In the genomic region with DNA sequence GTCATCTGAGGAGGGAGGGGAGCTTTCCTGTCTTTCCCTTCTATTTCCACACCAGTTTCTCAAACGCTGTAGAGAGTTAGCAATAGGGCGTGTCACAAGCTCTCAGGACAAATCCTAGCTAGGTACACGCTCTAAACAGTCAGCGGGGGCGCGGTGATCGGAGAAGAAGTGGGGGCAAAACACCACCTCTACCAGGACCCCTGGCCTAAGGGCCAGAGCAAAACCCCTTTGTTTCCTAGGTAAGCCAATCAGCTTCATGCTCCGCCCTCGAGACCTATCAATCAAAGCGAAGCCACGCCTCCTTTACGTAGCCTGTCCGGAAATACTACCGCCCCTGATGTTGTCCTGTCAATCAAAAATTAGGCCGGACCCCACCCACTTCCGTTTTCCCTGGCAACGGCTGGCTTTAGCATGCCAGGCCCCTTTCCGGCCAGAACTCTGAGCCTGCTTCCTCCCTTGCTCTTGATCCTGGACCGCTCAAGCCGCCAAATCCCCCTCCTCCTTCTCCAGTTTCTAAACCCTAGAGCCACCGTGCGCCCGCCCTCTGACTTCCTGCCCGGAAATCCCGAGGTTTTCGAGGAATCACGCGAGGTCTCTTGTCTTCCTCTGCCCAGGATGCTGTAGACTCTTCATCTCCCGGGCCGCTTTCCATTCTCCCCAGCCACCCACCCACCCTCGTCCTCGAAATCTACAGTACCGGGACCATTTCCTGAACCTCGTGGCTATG, we compare ENCODE assay signal across 8 mouse cellular contexts. TPM values are rescaled to one million over a fixed set of nuclear protein-coding genes. Genes with fewer than 3 reads are reported as not detected.
DNase-seq lines count a peak whose midpoint lies in the region; ATAC-seq lines count a peak whose summit lies in the region.

No protein-coding gene starts in this region.

- WGBS in hindbrain, embryonic 12.5 days, result under 1% methylated on average over 34 of the region's 34 CpGs

- peaks cover 12% of the 10 kb centered on the region for H3K36me3 ChIP-seq in hindbrain, embryonic 12.5 days

- peak overlapping the region; percentile 53 for H3K4me3 ChIP-seq in hindbrain, embryonic 12.5 days

- H3K9me3 ChIP-seq in hindbrain, embryonic 12.5 days (replicated peaks), result no peaks in the 10 kb centered on the region

- peak overlapping the region; percentile 78 for H3K4me2 ChIP-seq in hindbrain, embryonic 12.5 days (replicated peaks)

- H3K4me1 ChIP-seq in hindbrain, embryonic 12.5 days, result peaks cover 22% of the 10 kb centered on the region

- ATAC-seq in hindbrain, embryonic 12.5 days (ENCODE audit: low FRiP score), result peak; percentile 94

- DNase-seq in Muller cell, postnatal 12 days (ENCODE audit: inconsistent ontology term), result peak; percentile 98
- peak; percentile 95 for DNase-seq in cerebellum, adult 9-11 months
- peak; percentile 86 to 91 for DNase-seq in frontal cortex, postnatal 10 days (ENCODE audit: low spot score in 2 of 2)
- DNase-seq in layer of hippocampus, postnatal 14 days (ENCODE audit: low spot score in 2 of 2), result peak; percentile 94 to 95
- peak; percentile 96 for DNase-seq in lung, postnatal 14 days
- DNase-seq in retina, adult 2 months (ENCODE audit: low read depth, low spot score), result peak; percentile 93
- DNase-seq in thymus, postnatal 36 days, result peak; percentile 88 to 89

- H3K27ac ChIP-seq in hindbrain, embryonic 12.5 days, result peak overlapping the region; percentile 96

- H3K27me3 ChIP-seq in hindbrain, embryonic 12.5 days, result 0 out of 2 replicates have a peak, but pooled peaks cover 3% of the 10 kb centered on the region

- H3K9ac ChIP-seq in hindbrain, embryonic 12.5 days, result peak overlapping the region; percentile 87

RNA-seq across cellular contexts. Expression of a gene that starts 11.0 kb away (rescaled TPM):
- polyA plus RNA-seq in hindbrain, embryonic 12.5 days (2016; fragmentation: Nextera tagmentation; extraction: Ambion mirVana), result 38.2 and 41.6 TPM in 2 replicates
- total RNA-seq in layer of hippocampus, postnatal 14 days (2021), result 100 to 1,000 TPM; 113 to 117 TPM

RNA-seq across cellular contexts. Expression of a gene that starts 12.8 kb away (rescaled TPM):
- polyA plus RNA-seq in hindbrain, embryonic 12.5 days (2016; fragmentation: Nextera tagmentation; extraction: Ambion mirVana), result 0.72 and 0.81 TPM in 2 replicates
- 1 to 10 TPM; 2.1 to 2.3 TPM for total RNA-seq in layer of hippocampus, postnatal 14 days (2021)

RNA-seq across cellular contexts. Expression of a gene that starts 16.8 kb away (rescaled TPM):
- polyA plus RNA-seq in hindbrain, embryonic 12.5 days (2016; fragmentation: Nextera tagmentation; extraction: Ambion mirVana), result 9.4 and 14.1 TPM in 2 replicates
- 1 to 10 TPM in 1 of 2 experiments, under 1 TPM in 1; 0.94 to 1.6 TPM for total RNA-seq in layer of hippocampus, postnatal 14 days (2021)

RNA-seq across cellular contexts. Expression of a gene that starts 44.1 kb away (rescaled TPM):
- 71.0 and 72.1 TPM in 2 replicates for polyA plus RNA-seq in hindbrain, embryonic 12.5 days (2016; fragmentation: Nextera tagmentation; extraction: Ambion mirVana)
- 10 to 100 TPM; 24.0 to 24.6 TPM for total RNA-seq in layer of hippocampus, postnatal 14 days (2021)

RNA-seq across cellular contexts. Expression of a gene that starts 52.0 kb away (rescaled TPM):
- 79.4 and 81.6 TPM in 2 replicates for polyA plus RNA-seq in hindbrain, embryonic 12.5 days (2016; fragmentation: Nextera tagmentation; extraction: Ambion mirVana)
- total RNA-seq in layer of hippocampus, postnatal 14 days (2021), result 10 to 100 TPM; 46.2 to 47.5 TPM

Comparison
In these comparisons a context has a peak if more than half of its experiments do, and no peak if none do; other contexts are left out.
1. Peak in every context shown above with its lines: DNase-seq, ATAC-seq, H3K4me3 ChIP-seq and H3K27ac ChIP-seq.